Mouse (Mus musculus): ENCODE data around the gene Gm49673.
A peak's percentile ranks its signal among the peaks of the same experiment; 100 is the strongest.
"Not testable (repeated sequence)": the region's sequence is repeated elsewhere in the genome, so short reads cannot be mapped to it uniquely, and the experiment has no call there.

Gm49673 gene

GRCm38 (mm10) chr17:8130849-8131248 is 16.7 kb downstream of the Gm49673 start:
- not testable (repeated sequence) for DNase-seq (ENCODE audit: low spot score)

- not testable (repeated sequence) for DNase-seq (ENCODE audit: low spot score)
Measured at GRCm38 (mm10) chr17:8129578-8129977, 18.0 kb downstream of the Gm49673 start.

- not testable (repeated sequence) for DNase-seq (ENCODE audit: low spot score)
Measured at GRCm38 (mm10) chr17:8128326-8128993, 19.1 kb downstream of the Gm49673 start.

- DNase-seq (ENCODE audit: low spot score) = not testable (repeated sequence)
Measured at GRCm38 (mm10) chr17:8124586-8124985, 23.0 kb downstream of the Gm49673 start.

- not testable (repeated sequence) for DNase-seq (ENCODE audit: low spot score)
Measured at GRCm38 (mm10) chr17:8122974-8123373, 24.6 kb downstream of the Gm49673 start.

- DNase-seq (ENCODE audit: low spot score) = not testable (repeated sequence)
Measured at GRCm38 (mm10) chr17:8116928-8117327, 30.7 kb downstream of the Gm49673 start.

GRCm38 (mm10) chr17:8116378-8116777 is 31.2 kb downstream of the Gm49673 start:
- DNase-seq (ENCODE audit: low spot score) = not testable (repeated sequence)

- not testable (repeated sequence) for DNase-seq (ENCODE audit: low spot score)
Measured at GRCm38 (mm10) chr17:8112199-8112598, 35.4 kb downstream of the Gm49673 start.

GRCm38 (mm10) chr17:8101297-8101609 is 46.3 kb downstream of the Gm49673 start:
- not testable (repeated sequence) for DNase-seq (ENCODE audit: low spot score)

- not testable (repeated sequence) for DNase-seq (ENCODE audit: low spot score)
Measured at GRCm38 (mm10) chr17:8100405-8101296, 46.9 kb downstream of the Gm49673 start.

GRCm38 (mm10) chr17:8096199-8096598 is 51.4 kb downstream of the Gm49673 start:
- not testable (repeated sequence) for DNase-seq (ENCODE audit: low spot score)

GRCm38 (mm10) chr17:8095653-8096052 is 51.9 kb downstream of the Gm49673 start:
- DNase-seq (ENCODE audit: low spot score) = not testable (repeated sequence)

GRCm38 (mm10) chr17:8092537-8093526 is 54.8 kb downstream of the Gm49673 start:
- not testable (repeated sequence) for DNase-seq (ENCODE audit: low spot score)

- DNase-seq (ENCODE audit: low spot score) = not testable (repeated sequence)
Measured at GRCm38 (mm10) chr17:8091320-8091719, 56.3 kb downstream of the Gm49673 start.

- not testable (repeated sequence) for DNase-seq (ENCODE audit: low spot score)
Measured at GRCm38 (mm10) chr17:8069847-8070246, 77.7 kb downstream of the Gm49673 start.

- DNase-seq (ENCODE audit: low spot score) = not testable (repeated sequence)
Measured at GRCm38 (mm10) chr17:8056637-8057138, 90.9 kb downstream of the Gm49673 start.

- DNase-seq (ENCODE audit: low spot score) = not testable (repeated sequence)
Measured at GRCm38 (mm10) chr17:8055919-8056589, 91.5 kb downstream of the Gm49673 start.

GRCm38 (mm10) chr17:8051247-8051646 is 96.3 kb downstream of the Gm49673 start:
- DNase-seq (ENCODE audit: low spot score) = peak; percentile 47

GRCm38 (mm10) chr17:8050218-8050617 is 97.4 kb downstream of the Gm49673 start:
- DNase-seq (ENCODE audit: low spot score) = not testable (repeated sequence)

GRCm38 (mm10) chr17:8046178-8046577 is 101.4 kb downstream of the Gm49673 start:
- DNase-seq (ENCODE audit: low spot score) = peak; percentile 49

- not testable (repeated sequence) for DNase-seq (ENCODE audit: low spot score)
Measured at GRCm38 (mm10) chr17:8041197-8041596, 106.4 kb downstream of the Gm49673 start.
